Mouse (Mus musculus): ENCODE results near the gene B4galt5. TPM values are rescaled to one million over a fixed set of nuclear protein-coding genes. Genes with fewer than 3 reads are reported as not detected.

The B4galt5 gene
- polyA plus RNA-seq, 1 experiment = 69.9 TPM

DNA sequence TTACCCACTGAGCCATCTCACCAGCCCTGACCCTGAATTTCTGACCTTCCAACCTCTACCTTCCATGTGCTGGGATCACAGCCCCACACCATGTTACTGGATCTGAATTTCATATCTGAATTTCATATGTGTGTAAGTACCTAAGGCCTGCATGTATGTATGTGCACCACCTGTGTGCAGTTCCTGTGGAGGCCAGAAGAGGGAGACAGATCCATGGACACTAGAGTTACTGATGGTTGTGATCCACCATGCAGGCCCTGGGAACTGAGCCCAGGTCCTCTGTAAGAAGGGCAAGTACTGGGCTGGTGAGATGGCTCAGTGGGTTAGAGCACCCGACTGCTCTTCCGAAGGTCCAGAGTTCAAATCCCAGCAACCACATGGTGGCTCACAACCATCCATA lies 16.1 kb upstream of the B4galt5 start:
- Histone ChIP-seq H3K27ac (ENCODE audit: insufficient read depth, low read depth, low read length) (no peak overlapping the region), H3K4me1 (ENCODE audit: control insufficient read depth, insufficient read depth, low read length) (peaks cover 29% of the 10 kb centered on the region), H3K4me3 (ENCODE audit: insufficient read depth, low read length) (no peak overlapping the region)
- TF ChIP-seq CTCF (IDR thresholded peaks at IDR 0.05; ENCODE audit: low read depth, low read length) = no peak
- TF ChIP-seq POLR2A (IDR thresholded peaks at IDR 0.05; ENCODE audit: borderline replicate concordance, low read depth, low read length) = no peak

DNA sequence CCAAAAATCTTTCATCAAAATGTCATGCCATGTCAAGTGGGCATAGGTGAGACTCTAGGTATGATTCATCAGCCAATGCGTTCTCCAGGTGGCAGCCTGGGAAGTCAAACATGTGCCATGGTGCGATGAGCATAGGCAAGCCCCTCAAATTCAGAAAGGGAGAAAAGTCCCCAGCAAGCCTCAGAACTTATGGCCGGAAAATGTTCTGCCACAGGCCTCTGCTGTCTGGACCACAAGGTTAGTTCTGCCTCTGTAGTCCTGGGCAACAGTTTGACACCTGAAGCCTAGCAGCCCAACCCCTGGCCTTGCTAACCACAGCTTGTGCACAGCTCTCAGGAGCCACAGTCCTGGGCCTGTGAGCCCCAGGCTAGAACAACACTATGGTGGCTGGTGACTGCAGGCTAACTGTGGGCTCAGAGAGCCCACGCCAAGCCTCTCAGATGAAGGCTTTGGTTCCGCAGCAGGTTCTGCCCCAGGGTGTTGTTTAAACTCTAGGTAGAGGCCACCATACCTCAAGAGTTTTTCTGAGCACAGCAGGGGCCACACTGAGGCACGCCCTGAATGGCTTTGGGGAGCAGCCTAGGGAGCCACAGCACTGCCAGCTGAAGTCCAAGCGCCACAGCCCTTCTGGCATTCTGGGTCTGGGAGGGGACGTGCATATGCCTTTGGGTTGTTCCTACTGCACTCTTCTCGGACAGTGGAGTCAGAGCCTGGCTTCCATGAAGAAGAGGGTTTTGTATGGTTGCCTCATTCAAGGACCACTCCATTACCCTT lies 14.5 kb upstream of the B4galt5 start:
- TF ChIP-seq CTCF (IDR thresholded peaks at IDR 0.05; ENCODE audit: low read depth, low read length) (no peak), POLR2A (IDR thresholded peaks at IDR 0.05; ENCODE audit: borderline replicate concordance, low read depth, low read length) (no peak)
- H3K4me3 ChIP-seq (ENCODE audit: insufficient read depth, low read length) = no peak overlapping the region
- no peak overlapping the region for H3K27ac ChIP-seq (ENCODE audit: insufficient read depth, low read depth, low read length)
- H3K4me1 ChIP-seq (ENCODE audit: control insufficient read depth, insufficient read depth, low read length) = peaks cover 23% of the 10 kb centered on the region

DNA sequence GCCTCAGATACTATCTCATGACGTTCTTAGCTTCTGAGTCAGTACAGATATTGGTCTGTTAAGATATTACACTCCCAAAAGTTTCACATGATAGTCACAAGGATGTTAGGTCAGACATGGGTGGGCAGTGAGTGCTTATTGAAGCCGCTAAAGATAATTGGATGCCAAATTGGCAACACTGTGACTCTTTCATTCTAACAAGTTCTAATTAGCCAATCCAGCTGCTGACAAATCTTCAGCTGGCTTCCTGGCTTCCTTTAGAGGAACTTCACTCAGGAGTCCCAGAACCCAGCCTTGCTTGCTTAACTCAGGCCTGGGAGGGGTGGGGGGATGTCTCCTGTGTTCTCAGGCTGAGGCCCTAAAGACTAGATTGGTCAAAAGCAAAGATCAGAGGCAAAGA lies 9.5 kb upstream of the B4galt5 start:
- peak overlapping the region; percentile 62 for H3K4me3 ChIP-seq (ENCODE audit: insufficient read depth, low read length)
- TF ChIP-seq POLR2A (IDR thresholded peaks at IDR 0.05; ENCODE audit: borderline replicate concordance, low read depth, low read length) (no peak), CTCF (IDR thresholded peaks at IDR 0.05; ENCODE audit: low read depth, low read length) (no peak)
- peaks cover 50% of the 10 kb centered on the region for H3K4me1 ChIP-seq (ENCODE audit: control insufficient read depth, insufficient read depth, low read length)
- H3K27ac ChIP-seq (ENCODE audit: insufficient read depth, low read depth, low read length) = peak overlapping the region; percentile 99

DNA sequence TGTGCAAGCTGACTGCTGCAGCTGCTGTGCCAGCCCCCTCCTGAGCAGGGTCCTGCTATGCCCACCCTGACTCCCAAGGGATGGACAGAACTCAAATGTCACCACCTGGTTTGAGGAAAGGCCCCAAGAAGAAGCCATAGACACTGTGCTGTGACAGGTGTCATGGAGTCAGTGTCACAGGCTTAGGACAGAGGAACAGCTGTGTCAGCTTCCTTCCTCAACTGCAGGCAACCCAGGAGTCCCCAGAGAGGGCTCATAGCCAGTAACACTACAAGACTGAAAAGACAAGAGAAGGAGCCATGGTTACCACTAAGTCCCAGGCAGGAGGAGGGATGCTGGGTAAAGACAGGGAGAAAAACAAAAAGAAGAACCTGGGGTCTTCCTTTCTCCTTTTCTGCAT lies 7.9 kb upstream of the B4galt5 start:
- H3K27ac ChIP-seq (ENCODE audit: insufficient read depth, low read depth, low read length) = peak overlapping the region; percentile 99
- TF ChIP-seq POLR2A (IDR thresholded peaks at IDR 0.05; ENCODE audit: borderline replicate concordance, low read depth, low read length) = no peak
- no peak for TF ChIP-seq CTCF (IDR thresholded peaks at IDR 0.05; ENCODE audit: low read depth, low read length)
- peaks cover 57% of the 10 kb centered on the region for H3K4me1 ChIP-seq (ENCODE audit: control insufficient read depth, insufficient read depth, low read length)
- H3K4me3 ChIP-seq (ENCODE audit: insufficient read depth, low read length) = no peak overlapping the region

DNA sequence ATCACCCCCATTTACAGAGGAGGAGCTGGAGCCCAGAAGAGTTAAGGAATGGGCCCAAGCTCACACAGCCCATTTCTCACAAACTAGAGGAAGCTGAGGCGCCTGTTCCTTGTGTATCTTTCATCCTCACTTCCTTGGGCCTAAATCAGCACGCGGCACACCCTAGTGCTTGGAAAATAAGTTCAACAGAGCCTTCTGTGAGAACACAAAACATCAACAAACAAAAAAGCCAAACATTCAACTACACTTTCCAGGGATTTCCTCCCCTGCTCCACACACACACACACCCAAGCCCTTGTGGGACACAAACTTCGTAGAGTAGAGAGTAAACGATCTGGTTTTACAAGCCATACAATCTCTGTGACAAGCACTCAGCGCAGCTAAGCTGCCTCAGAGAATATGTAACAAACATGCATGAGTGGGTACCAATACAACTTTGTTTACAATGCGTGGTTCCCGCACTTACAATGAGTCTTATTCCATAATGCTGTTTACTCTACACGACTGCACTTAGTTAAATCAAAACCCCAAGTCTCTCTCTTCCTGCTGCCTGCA lies 5.7 kb upstream of the B4galt5 start:
- Histone ChIP-seq H3K27ac (ENCODE audit: insufficient read depth, low read depth, low read length) (no peak overlapping the region), H3K4me3 (ENCODE audit: insufficient read depth, low read length) (no peak overlapping the region), H3K4me1 (ENCODE audit: control insufficient read depth, insufficient read depth, low read length) (peaks cover 68% of the 10 kb centered on the region)
- TF ChIP-seq CTCF (IDR thresholded peaks at IDR 0.05; ENCODE audit: low read depth, low read length) = no peak
- TF ChIP-seq POLR2A (IDR thresholded peaks at IDR 0.05; ENCODE audit: borderline replicate concordance, low read depth, low read length) = no peak

DNA sequence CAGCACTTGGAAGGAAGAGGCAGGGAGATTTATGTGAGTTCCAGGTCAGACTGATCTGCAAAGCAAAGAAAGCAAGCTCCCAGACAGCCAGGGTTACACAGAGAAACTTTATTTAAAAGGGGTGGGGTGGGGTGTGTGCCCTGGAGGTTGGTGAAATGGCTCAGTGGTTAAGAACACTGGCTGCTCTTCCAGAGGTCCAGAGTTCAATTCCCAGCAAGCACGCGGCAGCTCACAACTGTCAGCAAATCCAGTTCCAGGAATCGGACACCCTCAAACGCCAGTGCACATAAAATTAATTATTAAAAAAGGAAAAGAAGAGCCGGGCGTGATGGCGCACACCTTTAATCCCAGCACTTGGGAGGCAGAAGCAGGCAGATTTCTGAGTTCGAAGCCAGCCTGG lies 5.1 kb upstream of the B4galt5 start:
- no peak for TF ChIP-seq POLR2A (IDR thresholded peaks at IDR 0.05; ENCODE audit: borderline replicate concordance, low read depth, low read length)
- TF ChIP-seq CTCF (IDR thresholded peaks at IDR 0.05; ENCODE audit: low read depth, low read length) = no peak
- no peak overlapping the region for H3K27ac ChIP-seq (ENCODE audit: insufficient read depth, low read depth, low read length)
- H3K4me1 ChIP-seq (ENCODE audit: control insufficient read depth, insufficient read depth, low read length) = peaks cover 68% of the 10 kb centered on the region
- no peak overlapping the region for H3K4me3 ChIP-seq (ENCODE audit: insufficient read depth, low read length)

DNA sequence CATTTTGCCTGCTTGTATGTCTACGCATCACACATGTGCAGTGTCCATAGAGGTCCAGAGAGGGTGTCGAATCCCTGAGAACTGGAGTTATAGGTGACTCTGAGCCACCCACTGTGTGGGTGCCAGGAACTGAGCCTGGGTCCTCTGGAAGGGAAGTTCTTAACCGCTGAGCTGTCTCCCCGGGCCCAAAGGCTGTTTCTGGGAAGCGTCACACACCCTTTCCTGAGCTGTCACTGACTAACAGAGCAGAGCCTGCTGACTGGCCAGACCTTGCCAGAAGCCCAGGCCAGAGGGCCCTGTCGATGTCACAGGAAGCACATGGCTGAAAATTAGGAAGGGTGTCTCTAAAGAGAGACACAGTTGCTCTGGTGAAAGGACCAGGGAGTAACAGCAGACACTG lies 3.5 kb upstream of the B4galt5 start:
- Histone ChIP-seq H3K4me3 (ENCODE audit: insufficient read depth, low read length) (no peak overlapping the region), H3K4me1 (ENCODE audit: control insufficient read depth, insufficient read depth, low read length) (peaks cover 64% of the 10 kb centered on the region), H3K27ac (ENCODE audit: insufficient read depth, low read depth, low read length) (peak overlapping the region; percentile 78)
- no peak for TF ChIP-seq CTCF (IDR thresholded peaks at IDR 0.05; ENCODE audit: low read depth, low read length)
- TF ChIP-seq POLR2A (IDR thresholded peaks at IDR 0.05; ENCODE audit: borderline replicate concordance, low read depth, low read length) = no peak

DNA sequence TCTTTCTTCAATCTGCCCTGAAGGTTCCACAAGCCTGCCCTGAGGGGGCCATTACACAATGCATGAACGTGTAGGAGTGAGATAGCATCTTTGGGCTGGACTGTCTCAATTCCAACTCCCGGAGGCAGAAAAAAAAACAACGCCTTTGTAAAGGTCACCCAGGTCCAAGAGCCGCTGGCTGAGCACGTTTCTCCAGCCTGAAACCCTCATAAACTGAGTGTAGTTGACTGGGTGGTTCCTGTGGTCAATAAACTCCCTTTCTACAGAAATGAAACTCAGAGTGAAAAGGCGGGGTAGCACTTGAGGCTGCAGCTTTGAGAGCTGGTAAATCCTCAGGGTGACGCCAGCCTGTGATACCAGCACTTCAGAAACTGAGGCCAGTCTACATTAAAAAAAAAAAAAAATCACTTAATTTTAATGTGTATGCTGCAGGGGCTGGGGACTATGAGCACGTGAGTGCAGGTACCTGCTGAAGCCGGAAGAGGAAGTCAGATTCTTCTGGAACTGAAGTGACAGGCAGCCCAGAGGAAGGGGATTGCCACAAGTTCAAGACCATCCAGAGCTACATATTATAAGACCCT lies 2.5 kb upstream of the B4galt5 start:
- no peak for TF ChIP-seq CTCF (IDR thresholded peaks at IDR 0.05; ENCODE audit: low read depth, low read length)
- TF ChIP-seq POLR2A (IDR thresholded peaks at IDR 0.05; ENCODE audit: borderline replicate concordance, low read depth, low read length) = no peak
- Histone ChIP-seq H3K27ac (ENCODE audit: insufficient read depth, low read depth, low read length) (peak overlapping the region; percentile 78), H3K4me1 (ENCODE audit: control insufficient read depth, insufficient read depth, low read length) (peaks cover 56% of the 10 kb centered on the region), H3K4me3 (ENCODE audit: insufficient read depth, low read length) (peak overlapping the region; percentile 7; the same call in 1 of the 2 replicates)

DNA sequence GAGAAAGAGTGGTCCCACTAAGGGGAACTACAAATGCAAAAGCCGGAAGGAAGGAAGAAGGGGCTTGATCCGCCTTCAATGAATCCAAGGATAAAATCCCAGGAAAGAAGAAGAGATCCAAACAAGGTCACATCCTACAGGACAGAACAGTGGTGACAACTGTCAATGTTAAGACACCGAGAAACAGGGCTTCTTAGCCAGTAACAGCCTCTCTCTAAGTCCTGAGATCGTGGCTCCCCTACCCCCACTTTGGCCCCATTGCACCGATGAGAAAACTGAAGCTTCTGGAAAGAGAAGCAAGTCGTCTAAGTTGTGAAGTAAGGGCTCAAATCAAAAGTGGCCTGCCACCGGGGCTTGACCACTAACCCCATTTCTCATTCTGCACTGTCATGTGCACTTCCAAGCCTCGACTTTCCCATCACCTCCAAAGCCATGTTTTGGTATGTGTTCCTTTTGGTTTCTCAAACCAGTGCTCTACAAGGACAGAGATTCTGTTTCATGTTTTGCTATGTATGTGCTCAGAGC lies 1.2 kb upstream of the B4galt5 start:
- Histone ChIP-seq H3K4me3 (ENCODE audit: insufficient read depth, low read length) (peak overlapping the region; percentile 50), H3K27ac (ENCODE audit: insufficient read depth, low read depth, low read length) (peak overlapping the region; percentile 78), H3K4me1 (ENCODE audit: control insufficient read depth, insufficient read depth, low read length) (peaks cover 53% of the 10 kb centered on the region)
- TF ChIP-seq CTCF (IDR thresholded peaks at IDR 0.05; ENCODE audit: low read depth, low read length) (no peak), POLR2A (IDR thresholded peaks at IDR 0.05; ENCODE audit: borderline replicate concordance, low read depth, low read length) (no peak)
